Mouse (Mus musculus) liver, postnatal 0 days (tissue): ENCODE results near the gene Fbxo41. TPM values are rescaled to one million over a fixed set of nuclear protein-coding genes. Genes with fewer than 3 reads are reported as not detected.

Source experiments
- ATAC-seq: fragments of 200-750 bp; cut with Nextera tagmentation; 2 replicates; pipeline ENCODE4 v1.8.0; 2017; ENCODE audit warnings: mild to moderate bottlenecking, moderate library complexity
- DNase-seq: peaks from one replicate; pipeline ENCODE4 v3.0.0-alpha.2; 2016
- H3K27ac ChIP-seq: fragments of 300-500 bp; sonication (generic); 2 replicates; pipeline ENCODE4 v1.5.1; 2014; ENCODE audit warnings: antibody characterized with exemption, moderate library complexity, mild to moderate bottlenecking, low read depth
- H3K27me3 ChIP-seq: fragments of 300-500 bp; sonication (generic); 2 replicates; pipeline ENCODE4 v1.6.1; 2014; ENCODE audit warnings: low read length, control low read depth, mixed read lengths; ENCODE audit not compliant: insufficient read depth
- H3K36me3 ChIP-seq: fragments of 300-500 bp; sonication (generic); replicated peaks from 2 replicates; pipeline ENCODE4 v1.6.1; 2014; ENCODE audit warnings: mild to moderate bottlenecking, control low read depth, low read length, moderate library complexity, mixed read lengths; ENCODE audit not compliant: insufficient read depth
- H3K4me1 ChIP-seq: fragments of 300-500 bp; sonication (generic); 2 replicates; pipeline ENCODE4 v1.6.1; 2014; ENCODE audit warnings: antibody characterized with exemption, mild to moderate bottlenecking, control low read depth; ENCODE audit not compliant: insufficient read depth
- H3K4me2 ChIP-seq: fragments of 300-500 bp; sonication (generic); 2 replicates; pipeline ENCODE4 v1.6.1; 2014; ENCODE audit warnings: low read depth, mild to moderate bottlenecking, low read length, moderate library complexity, mixed read lengths
- H3K4me3 ChIP-seq: fragments of 300-500 bp; sonication (generic); 2 replicates; pipeline ENCODE4 v1.5.1; 2014; ENCODE audit warnings: low read depth, low read length
- H3K9ac ChIP-seq: fragments of 300-500 bp; sonication (generic); replicated peaks from 2 replicates; pipeline ENCODE4 v1.6.1; 2014; ENCODE audit warnings: mild to moderate bottlenecking, moderate library complexity
- H3K9me3 ChIP-seq: fragments of 300-500 bp; sonication (generic); 2 replicates; pipeline ENCODE4 v1.6.1; 2016; ENCODE audit warnings: mild to moderate bottlenecking, control low read depth, low read length, mixed read lengths
- CTCF ChIP-seq: sonication (generic); IDR thresholded peaks from 2 replicates; pipeline ENCODE4 v1.5.1; 2016; ENCODE audit warnings: antibody characterized with exemption, low read depth
- EP300 ChIP-seq: IDR thresholded peaks from 2 replicates; pipeline ENCODE4 v1.6.1; 2016; ENCODE audit warnings: antibody characterized with exemption, low read depth, mild to moderate bottlenecking
- WGBS: fragments of 180-500 bp; shearing (Covaris S2); extraction: QIAGEN DNeasy Blood & Tissue Kit; methylation state at CpG from one replicate; pipeline ENCODE4 v1.1.7; 2014; ENCODE audit not compliant: insufficient replicate concordance; 5-methylcytosine and 5-hydroxymethylcytosine counted together
- polyA plus RNA-seq: library from polyadenylated mRNA; unstranded; fragments of >200 nt; fragmentation: Nextera tagmentation; extraction: Ambion mirVana; gene quantifications from 2 replicates; pipeline ENCODE4 v1.2.1, GENCODE M21; 2015

Gene Fbxo41
- polyA plus RNA-seq, 1 experiment from 2014 or later, result not detected

- Histone ChIP-seq H3K27me3 (peaks cover 36% of the 10 kb centered on the region), H3K4me3 (no peak overlapping the region), H3K4me2 (no peak overlapping the region), H3K9me3 (no peaks in the 10 kb centered on the region), H3K9ac (no peak overlapping the region), H3K27ac (no peak overlapping the region), H3K36me3 (no peaks in the 10 kb centered on the region), H3K4me1 (peaks cover 6% of the 10 kb centered on the region; the same call in 1 of the 2 replicates)
- no peak for TF ChIP-seq CTCF
- no peak for TF ChIP-seq EP300
- ATAC-seq, result no peak
- no peak for DNase-seq
- WGBS, result 54% methylated on average over 5 of the region's 5 CpGs
Observed at GRCm38 (mm10) chr6:85518091-85518693, 15.4 kb upstream of the Fbxo41 start.

GRCm38 (mm10) chr6:85515941-85516340 is 13.1 kb upstream of the Fbxo41 start:
- DNase-seq, result no peak
- no peak for ATAC-seq
- peaks cover 7% of the 10 kb centered on the region; the same call in 1 of the 2 replicates for H3K4me1 ChIP-seq
- peaks cover 59% of the 10 kb centered on the region for H3K27me3 ChIP-seq
- H3K9ac ChIP-seq, result no peak overlapping the region
- no peak overlapping the region for H3K4me2 ChIP-seq
- no peaks in the 10 kb centered on the region for H3K36me3 ChIP-seq
- WGBS, result 66% methylated on average over 4 of the region's 4 CpGs
- TF ChIP-seq CTCF (no peak), EP300 (no peak)
- no peak overlapping the region for H3K27ac ChIP-seq
- H3K9me3 ChIP-seq, result no peaks in the 10 kb centered on the region
- H3K4me3 ChIP-seq, result no peak overlapping the region

- Histone ChIP-seq H3K9ac (no peak within 1 kb of the TSS), H3K4me2 (peak within 1 kb of the TSS; percentile 62), H3K27me3 (peaks cover 70% of the 10 kb centered on the region), H3K27ac (no peak within 1 kb of the TSS), H3K36me3 (no peaks in the 10 kb centered on the region), H3K4me1 (peaks cover 7% of the 10 kb centered on the region; the same call in 1 of the 2 replicates), H3K4me3 (peak within 1 kb of the TSS; percentile 43), H3K9me3 (no peaks in the 10 kb centered on the region)
- WGBS, result 1% methylated on average over 36 of the region's 38 CpGs
- no peak for ATAC-seq
- TF ChIP-seq EP300, result no peak
- no peak for TF ChIP-seq CTCF
- DNase-seq, result peak; percentile 26
Observed at GRCm38 (mm10) chr6:85513531-85513910, 10.7 kb upstream of the Fbxo41 start, which contains the start of gene Egr4. TSS of gene Egr4 (minus strand) at chr6:85513589.

- H3K9me3 ChIP-seq, result no peaks in the 10 kb centered on the region
- 3% methylated on average over 74 of the region's 90 CpGs for whole genome bisulfite sequencing
- H3K27ac ChIP-seq, result no peak overlapping the region
- H3K4me3 ChIP-seq, result peak overlapping the region; percentile 43
- peaks cover 7% of the 10 kb centered on the region; the same call in 1 of the 2 replicates for H3K4me1 ChIP-seq
- H3K36me3 ChIP-seq, result no peaks in the 10 kb centered on the region
- no peak overlapping the region for H3K9ac ChIP-seq
- DNase-seq (peak; percentile 16), ATAC-seq (no peak)
- peaks cover 63% of the 10 kb centered on the region for H3K27me3 ChIP-seq
- H3K4me2 ChIP-seq, result peak overlapping the region; percentile 62
- TF ChIP-seq CTCF, result no peak
- no peak for TF ChIP-seq EP300
Observed at GRCm38 (mm10) chr6:85512577-85513530, 10.1 kb upstream of the Fbxo41 start.

- Histone ChIP-seq H3K27me3 (peaks cover 61% of the 10 kb centered on the region), H3K9ac (no peak overlapping the region), H3K27ac (no peak overlapping the region), H3K36me3 (no peaks in the 10 kb centered on the region), H3K9me3 (no peaks in the 10 kb centered on the region), H3K4me1 (peaks cover 7% of the 10 kb centered on the region; the same call in 1 of the 2 replicates), H3K4me3 (no peak overlapping the region), H3K4me2 (no peak overlapping the region)
- TF ChIP-seq EP300, result no peak
- TF ChIP-seq CTCF, result no peak
- ATAC-seq, result no peak
- no peak for DNase-seq
- WGBS, result under 1% methylated on average over 28 of the region's 36 CpGs
Observed at GRCm38 (mm10) chr6:85512056-85512440, 9.3 kb upstream of the Fbxo41 start.
